Mouse (Mus musculus) small intestine, adult 2 months (tissue): Measurements from ENCODE around the gene Gpx6. TPM values are rescaled to one million over a fixed set of nuclear protein-coding genes. Genes with fewer than 3 reads are reported as not detected.

Source experiments
- H3K27ac ChIP-seq: fragments of 200-500 bp; 2 replicates; pipeline ENCODE4 v1.5.1; 2012; ENCODE audit warnings: low read depth, low read length, control low read depth, inconsistent platforms; ENCODE audit not compliant: insufficient read depth
- H3K27me3 ChIP-seq: fragments of 200-500 bp; 2 replicates; pipeline ENCODE4 v1.6.1; 2012; ENCODE audit warnings: mild to moderate bottlenecking, moderate library complexity, low read length, inconsistent platforms; ENCODE audit not compliant: control insufficient read depth, insufficient read depth
- H3K36me3 ChIP-seq: fragments of 200-500 bp; 2 replicates; pipeline ENCODE4 v1.6.1; 2012; ENCODE audit warnings: mild to moderate bottlenecking, low read length, control low read depth, inconsistent platforms; ENCODE audit not compliant: control insufficient read depth, insufficient read depth
- H3K4me1 ChIP-seq: fragments of 200-500 bp; 2 replicates; pipeline ENCODE4 v1.6.1; 2012; ENCODE audit warnings: low read length, inconsistent platforms, mixed read lengths; ENCODE audit not compliant: control insufficient read depth, insufficient read depth, insufficient read length
- H3K4me3 ChIP-seq: fragments of 200-500 bp; 2 replicates; pipeline ENCODE4 v1.5.1; 2012; ENCODE audit warnings: low read depth, mild to moderate bottlenecking, control low read depth, inconsistent platforms, low read length, moderate library complexity
- CTCF ChIP-seq: fragments of 200-500 bp; IDR thresholded peaks from 2 replicates; pipeline ENCODE4 v1.5.1; 2012; ENCODE audit warnings: low read depth, mild to moderate bottlenecking, control low read depth, inconsistent platforms, low read length, moderate library complexity, mixed read lengths; ENCODE audit not compliant: insufficient replicate concordance, insufficient read length; ENCODE audit errors: extremely low read depth
- POLR2A ChIP-seq: fragments of 200-500 bp; IDR thresholded peaks from 2 replicates; pipeline ENCODE4 v1.6.1; 2012; ENCODE audit warnings: low read depth, mild to moderate bottlenecking, control low read depth, inconsistent platforms, low read length, moderate library complexity
- WGBS: fragments of 180-500 bp; shearing (Covaris S2); methylation state at CpG from one replicate; pipeline ENCODE4 v1.1.7; 2018; 5-methylcytosine and 5-hydroxymethylcytosine counted together
- polyA plus RNA-seq: library from polyadenylated mRNA; depleted of rRNA; stranded (reverse); fragments of >200 nt; gene quantifications from 2 replicates; pipeline ENCODE4 v1.2.3, GENCODE M21; 2012

The Gpx6 gene
- polyA plus RNA-seq, 1 experiment, result not detected

GRCm38 (mm10) chr13:21275021-21275814, 36.7 kb upstream of the Gpx6 start:
- Histone ChIP-seq H3K4me3 (peak overlapping the region; percentile 70), H3K27ac (no peak overlapping the region), H3K27me3 (peaks cover 12% of the 10 kb centered on the region), H3K4me1 (peaks cover 7% of the 10 kb centered on the region; the same call in 1 of the 2 replicates), H3K36me3 (no peaks in the 10 kb centered on the region)
- 3% methylated on average over 29 of the region's 29 CpGs for WGBS
- TF ChIP-seq POLR2A (no peak), CTCF (no peak)

GRCm38 (mm10) chr13:21275815-21276550, 35.9 kb upstream of the Gpx6 start:
- Histone ChIP-seq H3K36me3 (no peaks in the 10 kb centered on the region), H3K27ac (no peak overlapping the region), H3K4me1 (peaks cover 7% of the 10 kb centered on the region; the same call in 1 of the 2 replicates), H3K4me3 (peak overlapping the region; percentile 70), H3K27me3 (peaks cover 12% of the 10 kb centered on the region)
- TF ChIP-seq POLR2A (no peak), CTCF (no peak)
- 2% methylated on average over 25 of the region's 25 CpGs for WGBS

GRCm38 (mm10) chr13:21276551-21276950, 35.4 kb upstream of the Gpx6 start:
- H3K4me3 ChIP-seq, result peak overlapping the region; percentile 65; the same call in 1 of the 2 replicates
- H3K27ac ChIP-seq, result no peak overlapping the region
- TF ChIP-seq CTCF (no peak), POLR2A (no peak)
- H3K27me3 ChIP-seq, result peaks cover 12% of the 10 kb centered on the region
- 14% methylated on average over 9 of the region's 9 CpGs for WGBS
- no peaks in the 10 kb centered on the region for H3K36me3 ChIP-seq
- H3K4me1 ChIP-seq, result peaks cover 7% of the 10 kb centered on the region; the same call in 1 of the 2 replicates

GRCm38 (mm10) chr13:21279076-21279475, 32.8 kb upstream of the Gpx6 start:
- WGBS, result 2% methylated on average over 8 of the region's 8 CpGs
- no peak overlapping the region for H3K27ac ChIP-seq
- H3K4me1 ChIP-seq, result peaks cover 7% of the 10 kb centered on the region; the same call in 1 of the 2 replicates
- H3K4me3 ChIP-seq, result peak overlapping the region; percentile 30; the same call in 1 of the 2 replicates
- H3K27me3 ChIP-seq, result peaks cover 12% of the 10 kb centered on the region
- no peaks in the 10 kb centered on the region for H3K36me3 ChIP-seq
- TF ChIP-seq POLR2A, result no peak
- TF ChIP-seq CTCF, result no peak

- Histone ChIP-seq H3K4me3 (peak overlapping the region; percentile 30; the same call in 1 of the 2 replicates), H3K27ac (no peak overlapping the region)
Measured at GRCm38 (mm10) chr13:21279559-21279958, 32.4 kb upstream of the Gpx6 start.

GRCm38 (mm10) chr13:21292631-21293030, 19.3 kb upstream of the Gpx6 start, which contains the start of gene Gpx5:
Gene Gpx5, minus strand, starts transcription at chr13:21292731.
- no peak within 1 kb of the TSS for H3K4me3 ChIP-seq
- no peaks in the 10 kb centered on the region for H3K36me3 ChIP-seq
- no peaks in the 10 kb centered on the region for H3K27me3 ChIP-seq
- 44% methylated on average over 6 of the region's 6 CpGs for WGBS
- TF ChIP-seq CTCF, result no peak
- TF ChIP-seq POLR2A, result no peak
- no peak within 1 kb of the TSS for H3K27ac ChIP-seq
- H3K4me1 ChIP-seq, result peaks cover 7% of the 10 kb centered on the region

More at GRCm38 (mm10) chr13:21279559-21279958, 32.4 kb upstream of the Gpx6 start:
- Histone ChIP-seq H3K36me3 (no peaks in the 10 kb centered on the region), H3K27me3 (peaks cover 12% of the 10 kb centered on the region), H3K4me1 (peaks cover 7% of the 10 kb centered on the region; the same call in 1 of the 2 replicates)
- TF ChIP-seq CTCF (no peak), POLR2A (no peak)
- WGBS, result under 1% methylated on average over 13 of the region's 13 CpGs

GRCm38 (mm10) chr13:21298557-21298956, 13.4 kb upstream of the Gpx6 start:
- Histone ChIP-seq H3K27me3 (no peaks in the 10 kb centered on the region), H3K36me3 (no peaks in the 10 kb centered on the region), H3K4me1 (peaks cover 12% of the 10 kb centered on the region), H3K4me3 (no peak overlapping the region), H3K27ac (no peak overlapping the region)
- WGBS, result 17% methylated on average over 3 of the region's 3 CpGs
- TF ChIP-seq CTCF, result no peak
- TF ChIP-seq POLR2A, result no peak
